ENCODE assay signal across 12 mouse cellular contexts in the genomic region with DNA sequence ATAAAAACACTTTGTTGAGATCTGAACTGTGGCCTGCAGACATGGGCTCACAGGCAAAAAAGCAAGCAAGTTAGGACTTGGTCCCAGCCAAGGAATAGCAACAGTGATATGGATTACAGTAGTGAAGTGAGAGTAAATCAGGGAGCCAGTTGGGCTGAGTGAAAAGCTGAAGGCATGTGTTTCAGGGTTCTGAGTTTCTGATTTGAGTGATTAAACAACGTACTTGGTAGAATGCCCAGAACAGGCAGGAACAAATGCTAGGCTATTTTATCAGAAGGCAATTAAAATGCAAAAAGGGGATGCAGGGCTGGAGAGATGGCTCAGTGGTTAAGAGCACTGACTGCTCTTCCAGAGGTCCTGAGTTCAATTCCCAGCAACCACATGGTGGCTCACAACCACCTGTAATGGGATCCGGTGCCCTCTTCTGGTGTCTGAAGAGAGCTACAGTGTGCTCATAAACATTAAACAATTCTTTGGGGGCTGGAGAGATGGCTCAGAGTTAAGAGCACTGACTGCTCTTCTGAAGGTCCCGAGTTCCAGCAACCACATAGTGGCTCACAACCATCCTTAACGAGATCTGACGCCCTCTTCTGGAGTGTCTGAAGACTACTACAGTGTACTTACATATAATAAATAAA. TPM values are rescaled to one million over a fixed set of nuclear protein-coding genes. Genes with fewer than 3 reads are reported as not detected.
DNase-seq lines count a peak whose midpoint lies in the region; ATAC-seq and TF ChIP-seq lines count a peak whose summit lies in the region.
"Had no signal": no experiment of that assay in that cellular context is flagged by ENCODE, and none has a peak within 500 bp of the region (broad histone marks: within the 10 kb centered on the region; RNA-seq: fewer than 3 reads in every experiment).

No protein-coding gene starts in this region.

- H3K27ac ChIP-seq in heart, postnatal 0 days (ENCODE audit: low read depth), result peak overlapping the region; percentile 38; the same call in 1 of the 2 replicates
- H3K27ac ChIP-seq in heart, embryonic 10.5 days, result no peak overlapping the region
- H3K27ac ChIP-seq in CH12.LX (ENCODE audit: insufficient read depth, low read depth), result no peak overlapping the region
- no peak overlapping the region for H3K27ac ChIP-seq in intestine, embryonic 15.5 days
- H3K27ac ChIP-seq in hindbrain, embryonic 13.5 days, result no peak overlapping the region
- H3K27ac ChIP-seq: limb, embryonic 15.5 days had no signal

- TF ChIP-seq CTCF in heart, postnatal 0 days (IDR thresholded peaks at IDR 0.05; ENCODE audit: low read depth), result 0 out of 2 replicates have a peak, but pooled peaks have one; percentile 11
- TF ChIP-seq CTCF in CH12.LX (conservative IDR thresholded peaks at IDR 0.05 in 1 of 2, IDR thresholded peaks at IDR 0.05 in 1 of 2; ENCODE audit: low read depth in 2 of 2, low read length in 2 of 2) (peak in 1 of 2 experiments; percentile 41; a peak in 2 of 4 replicates), Patski (IDR thresholded peaks at IDR 0.05) (peak; percentile 33)

- ATAC-seq in heart, postnatal 0 days (ENCODE audit: insufficient read depth, low read depth), result peak; percentile 57
- ATAC-seq in Patski, result no peak
- no peak for ATAC-seq in intestine, embryonic 15.5 days
- ATAC-seq in hindbrain, embryonic 13.5 days (ENCODE audit: low FRiP score), result no peak

- DNase-seq in heart, postnatal 0 days (ENCODE audit: low spot score), result no peak
- no peak for DNase-seq in heart, embryonic 10.5 days (ENCODE audit: low spot score)
- DNase-seq in CH12.LX (ENCODE audit: extremely low read depth) (no peak), Patski (ENCODE audit: low read depth, low spot score) (no peak)
- peak; percentile 19 to 80 for DNase-seq in layer of hippocampus, adult 18-20 months (ENCODE audit: low spot score in 2 of 2)
- no peak for DNase-seq in gastrocnemius, postnatal 10 days
- DNase-seq: adrenal gland, adult 8-10 months; heart, adult 11 months; right cerebral cortex, postnatal 4 days had no signal

- H3K79me2 ChIP-seq in CH12.LX (replicated peaks; ENCODE audit: control insufficient read depth, extremely low read depth, insufficient read depth, poor library complexity, severe bottlenecking), result no peaks in the 10 kb centered on the region

- no peak for TF ChIP-seq RAD21 in CH12.LX (IDR thresholded peaks at IDR 0.05; ENCODE audit: low read depth, low read length)

- no peak overlapping the region for H3K4me2 ChIP-seq in heart, postnatal 0 days (ENCODE audit: low read depth, low read length)
- H3K4me2 ChIP-seq in CH12.LX (ENCODE audit: insufficient read depth, low read depth, poor library complexity, severe bottlenecking), result no peak overlapping the region
- no peak overlapping the region for H3K4me2 ChIP-seq in intestine, embryonic 15.5 days (replicated peaks)
- H3K4me2 ChIP-seq in hindbrain, embryonic 13.5 days, result no peak overlapping the region
- H3K4me2 ChIP-seq: limb, embryonic 15.5 days had no signal

- dilution Hi-C loops in CH12.LX (cut with MboI; ENCODE audit: extremely low pct_ligation_motif_present, extremely low pct_unique_long_range_greater_than_20kb, low sequenced_read_pairs), result no loop called here

- POLR2A ChIA-PET in Patski (lab: Charles Lee), result interaction anchor here (0.7 to 1.5 kb wide), 3 partner anchors 8 to 134 kb away, joined by 3 to 4 read pairs (median 4); no protein-coding TSS in a partner anchor

- TF ChIP-seq EP300 in heart, postnatal 0 days (IDR thresholded peaks at IDR 0.05; ENCODE audit: low read depth), result no peak
- no peak for TF ChIP-seq EP300 in CH12.LX (IDR thresholded peaks at IDR 0.05; ENCODE audit: low read length)

- no peak overlapping the region for H3K9ac ChIP-seq in heart, postnatal 0 days (replicated peaks; ENCODE audit: low read depth, low read length)
- H3K9ac ChIP-seq in CH12.LX (ENCODE audit: insufficient read depth, low read depth), result no peak overlapping the region
- no peak overlapping the region for H3K9ac ChIP-seq in intestine, embryonic 15.5 days
- H3K9ac ChIP-seq in hindbrain, embryonic 13.5 days, result no peak overlapping the region
- H3K9ac ChIP-seq: limb, embryonic 15.5 days had no signal

- peaks cover 65% of the 10 kb centered on the region for H3K36me3 ChIP-seq in heart, postnatal 0 days (replicated peaks; ENCODE audit: control insufficient read depth, insufficient read depth, low read length)
- peaks cover 90% of the 10 kb centered on the region for H3K36me3 ChIP-seq in heart, embryonic 10.5 days
- peaks cover 5 to 37% of the 10 kb centered on the region in 2 experiments for H3K36me3 ChIP-seq in CH12.LX (replicated peaks in 1 of 2; ENCODE audit: control insufficient read depth in 1 of 2, insufficient read depth in 1 of 2, low read length in 1 of 2)
- H3K36me3 ChIP-seq in intestine, embryonic 15.5 days, result 0 out of 2 replicates have a peak, but pooled peaks cover 4% of the 10 kb centered on the region
- H3K36me3 ChIP-seq in hindbrain, embryonic 13.5 days, result no peaks in the 10 kb centered on the region

- CTCF ChIA-PET in Patski (lab: Charles Lee), result interaction anchor here (1.0 to 1.6 kb wide), 6 partner anchors 12 to 134 kb away, joined by 3 to 6 read pairs (median 4); no protein-coding TSS in a partner anchor

- peak; percentile 34; the same call in 1 of the 2 replicates for TF ChIP-seq POLR2A in CH12.LX (IDR thresholded peaks at IDR 0.05; ENCODE audit: low read depth, low read length)

- no peak overlapping the region for H3K4me3 ChIP-seq in heart, postnatal 0 days (ENCODE audit: low read depth, low read length)
- H3K4me3 ChIP-seq in heart, embryonic 10.5 days, result no peak overlapping the region
- no peak overlapping the region for H3K4me3 ChIP-seq in CH12.LX (replicated peaks in 1 of 3; ENCODE audit: low read depth in 2 of 3, low read length in 2 of 3, poor library complexity in 1 of 3)
- H3K4me3 ChIP-seq in intestine, embryonic 15.5 days (replicated peaks), result no peak overlapping the region
- H3K4me3 ChIP-seq in hindbrain, embryonic 13.5 days, result no peak overlapping the region
- H3K4me3 ChIP-seq: limb, embryonic 15.5 days had no signal

- H3K4me1 ChIP-seq in heart, postnatal 0 days (ENCODE audit: control insufficient read depth, insufficient read depth), result no peaks in the 10 kb centered on the region
- H3K4me1 ChIP-seq in heart, embryonic 10.5 days, result no peaks in the 10 kb centered on the region
- H3K4me1 ChIP-seq in CH12.LX (ENCODE audit: control insufficient read depth in 1 of 2, insufficient read depth in 2 of 2), result peaks cover 0 to 5% of the 10 kb centered on the region in 2 experiments; a peak in 1 of 4 replicates
- no peaks in the 10 kb centered on the region for H3K4me1 ChIP-seq in intestine, embryonic 15.5 days (replicated peaks)
- H3K4me1 ChIP-seq in hindbrain, embryonic 13.5 days (replicated peaks), result no peaks in the 10 kb centered on the region
- H3K4me1 ChIP-seq: limb, embryonic 15.5 days had no signal

- H3K9me3 ChIP-seq in heart, postnatal 0 days (replicated peaks; ENCODE audit: control insufficient read depth, low read length), result no peaks in the 10 kb centered on the region
- no peaks in the 10 kb centered on the region for H3K9me3 ChIP-seq in heart, embryonic 10.5 days
- no peaks in the 10 kb centered on the region for H3K9me3 ChIP-seq in CH12.LX (replicated peaks; ENCODE audit: low read length)
- no peaks in the 10 kb centered on the region for H3K9me3 ChIP-seq in intestine, embryonic 15.5 days
- H3K9me3 ChIP-seq in hindbrain, embryonic 13.5 days, result no peaks in the 10 kb centered on the region
- H3K9me3 ChIP-seq: limb, embryonic 15.5 days had no signal

- WGBS in heart, postnatal 0 days, result 55% methylated on average over 5 of the region's 5 CpGs
- WGBS in heart, embryonic 10.5 days, result 67% methylated on average over 5 of the region's 5 CpGs
- 74% methylated on average over 5 of the region's 5 CpGs for WGBS in intestine, embryonic 15.5 days
- WGBS in hindbrain, embryonic 13.5 days, result 77% methylated on average over 5 of the region's 5 CpGs

- no peaks in the 10 kb centered on the region for H3K27me3 ChIP-seq in heart, postnatal 0 days (ENCODE audit: control insufficient read depth, insufficient read depth, low read length)
- H3K27me3 ChIP-seq in heart, embryonic 10.5 days (ENCODE audit: insufficient read depth, poor library complexity, severe bottlenecking), result no peaks in the 10 kb centered on the region
- H3K27me3 ChIP-seq in CH12.LX (replicated peaks) (no peaks in the 10 kb centered on the region), Patski (no peaks in the 10 kb centered on the region)
- no peaks in the 10 kb centered on the region for H3K27me3 ChIP-seq in intestine, embryonic 15.5 days (replicated peaks)
- no peaks in the 10 kb centered on the region for H3K27me3 ChIP-seq in hindbrain, embryonic 13.5 days
- H3K27me3 ChIP-seq: limb, embryonic 15.5 days had no signal

- in situ Hi-C loops in CH12.LX (cut with MboI; ENCODE audit: low pct_ligation_motif_present, low pct_unique_long_range_greater_than_20kb, low sequenced_read_pairs), result no loop called here
- in situ Hi-C loops in Patski (cut with MboI; ENCODE audit: low pct_unique_long_range_greater_than_20kb), result no loop called here

RNA-seq across cellular contexts. Expression of a gene that starts 20.8 kb away (rescaled TPM):
- total RNA-seq in heart, postnatal 0 days (2014; rRNA removed; ENCODE audit: low replicate concordance), result 32.1 and 88.6 TPM in 2 replicates
- 314 and 316 TPM in 2 replicates for polyA plus RNA-seq in heart, postnatal 0 days (2015; fragmentation: Nextera tagmentation; extraction: Ambion mirVana)
- 102 and 155 TPM in 2 replicates for polyA plus RNA-seq in heart, embryonic 10.5 days (2016; fragmentation: Nextera tagmentation; extraction: Ambion mirVana)
- total RNA-seq in CH12.LX (2012; rRNA removed) (0.08 TPM in 2 replicates), CH12.LX (2014; rRNA removed) (not detected in 2 replicates)
- polyA plus RNA-seq in CH12.LX (2012; ENCODE audit: insufficient read length, low read depth) (0.17 and 0.67 TPM in 2 replicates), Patski (2021) (20.6 TPM)
- 1 to 10 TPM; 1.3 to 1.7 TPM for total RNA-seq in layer of hippocampus, adult 18-20 months (2021)
- polyA plus RNA-seq in intestine, embryonic 15.5 days (2015; fragmentation: Nextera tagmentation; extraction: Ambion mirVana), result 23.3 and 31.2 TPM in 2 replicates
- total RNA-seq in gastrocnemius, postnatal 10 days (2021), result 100 to 1,000 TPM; 362 to 386 TPM
- 3.1 and 3.8 TPM in 2 replicates for polyA plus RNA-seq in hindbrain, embryonic 13.5 days (2015; fragmentation: Nextera tagmentation; extraction: Ambion mirVana)

RNA-seq across cellular contexts. Expression of a gene that starts 35.2 kb away (rescaled TPM):
- 71.2 and 131 TPM in 2 replicates for total RNA-seq in heart, postnatal 0 days (2014; rRNA removed; ENCODE audit: low replicate concordance)
- 72.9 and 80.7 TPM in 2 replicates for polyA plus RNA-seq in heart, postnatal 0 days (2015; fragmentation: Nextera tagmentation; extraction: Ambion mirVana)
- 179 and 249 TPM in 2 replicates for polyA plus RNA-seq in heart, embryonic 10.5 days (2016; fragmentation: Nextera tagmentation; extraction: Ambion mirVana)
- 214 and 306 TPM in 2 replicates for total RNA-seq in CH12.LX (2012; rRNA removed)
- total RNA-seq in CH12.LX (2014; rRNA removed), result 333 and 398 TPM in 2 replicates
- polyA plus RNA-seq in CH12.LX (2012; ENCODE audit: insufficient read length, low read depth), result 224 and 237 TPM in 2 replicates
- 102 TPM for polyA plus RNA-seq in Patski (2021)
- total RNA-seq in layer of hippocampus, adult 18-20 months (2021), result 100 to 1,000 TPM; 111 to 115 TPM
- 177 and 205 TPM in 2 replicates for polyA plus RNA-seq in intestine, embryonic 15.5 days (2015; fragmentation: Nextera tagmentation; extraction: Ambion mirVana)
- total RNA-seq in gastrocnemius, postnatal 10 days (2021), result 10 to 100 TPM; 39.2 to 71.9 TPM
- polyA plus RNA-seq in hindbrain, embryonic 13.5 days (2015; fragmentation: Nextera tagmentation; extraction: Ambion mirVana), result 297 and 299 TPM in 2 replicates

RNA-seq across cellular contexts. Expression of a gene that starts 35.3 kb away (rescaled TPM):
- total RNA-seq in heart, postnatal 0 days (2014; rRNA removed; ENCODE audit: low replicate concordance), result 52.9 and 54.5 TPM in 2 replicates
- polyA plus RNA-seq in heart, postnatal 0 days (2015; fragmentation: Nextera tagmentation; extraction: Ambion mirVana), result 60.1 TPM in 2 replicates
- polyA plus RNA-seq in heart, embryonic 10.5 days (2016; fragmentation: Nextera tagmentation; extraction: Ambion mirVana), result 30.5 and 32.1 TPM in 2 replicates
- total RNA-seq in CH12.LX (2012; rRNA removed), result 11.7 and 14.9 TPM in 2 replicates
- 26.4 and 30.0 TPM in 2 replicates for total RNA-seq in CH12.LX (2014; rRNA removed)
- polyA plus RNA-seq in CH12.LX (2012; ENCODE audit: insufficient read length, low read depth), result 17.7 and 19.5 TPM in 2 replicates
- 85.0 TPM for polyA plus RNA-seq in Patski (2021)
- 10 to 100 TPM; 68.7 to 75.7 TPM for total RNA-seq in layer of hippocampus, adult 18-20 months (2021)
- 23.1 and 25.5 TPM in 2 replicates for polyA plus RNA-seq in intestine, embryonic 15.5 days (2015; fragmentation: Nextera tagmentation; extraction: Ambion mirVana)
- 10 to 100 TPM; 52.7 to 58.7 TPM for total RNA-seq in gastrocnemius, postnatal 10 days (2021)
- polyA plus RNA-seq in hindbrain, embryonic 13.5 days (2015; fragmentation: Nextera tagmentation; extraction: Ambion mirVana), result 37.0 and 37.5 TPM in 2 replicates

Comparison
In these comparisons a context has a peak if more than half of its experiments do, and no peak if none do; other contexts are left out.
1. DNase-seq: peak in layer of hippocampus, adult 18-20 months (2 of 2); none in heart, postnatal 0 days (single experiment), heart, embryonic 10.5 days (single experiment), CH12.LX (single experiment), Patski (single experiment) and gastrocnemius, postnatal 10 days (single experiment).